Comparison of ENCODE assay signal across 22 mouse cellular contexts in genomic region chr10:3468590-3468989, GRCm38 (mm10).
A peak's percentile ranks its signal among the peaks of the same experiment; 100 is the strongest.
DNase-seq lines count a peak whose midpoint lies in the region; ATAC-seq lines count a peak whose summit lies in the region.
"Had no signal": no experiment of that assay in that cellular context is flagged by ENCODE, and none has a peak within 500 bp of the region (broad histone marks: within the 10 kb centered on the region; RNA-seq: fewer than 3 reads in every experiment).

No protein-coding gene starts in this region.

- H3K27ac ChIP-seq in kidney, embryonic 14.5 days (ENCODE audit: low read depth, low read length), result no peak overlapping the region
- no peak overlapping the region for H3K27ac ChIP-seq in lung, embryonic 16.5 days (ENCODE audit: low read length)
- H3K27ac ChIP-seq: embryonic facial prominence, embryonic 12.5 days; forebrain, embryonic 13.5 days; heart, embryonic 10.5 days; hindbrain, embryonic 13.5 days; hindbrain, postnatal 0 days had no signal

- H3K27me3 ChIP-seq in kidney, embryonic 14.5 days (ENCODE audit: control insufficient read depth, insufficient read depth, low read length), result no peaks in the 10 kb centered on the region
- H3K27me3 ChIP-seq in lung, embryonic 16.5 days (ENCODE audit: control insufficient read depth, insufficient read depth, low read depth, low read length), result no peaks in the 10 kb centered on the region
- H3K27me3 ChIP-seq: CH12.LX; embryonic facial prominence, embryonic 12.5 days; forebrain, embryonic 13.5 days; hindbrain, embryonic 13.5 days; Patski had no signal

- H3K4me2 ChIP-seq in kidney, embryonic 14.5 days (replicated peaks; ENCODE audit: low read depth, low read length), result no peak overlapping the region
- H3K4me2 ChIP-seq in lung, embryonic 16.5 days (ENCODE audit: low read depth, low read length), result no peak overlapping the region
- H3K4me2 ChIP-seq: embryonic facial prominence, embryonic 12.5 days; forebrain, embryonic 13.5 days; hindbrain, embryonic 13.5 days had no signal

- no peaks in the 10 kb centered on the region for H3K9me3 ChIP-seq in kidney, embryonic 14.5 days (ENCODE audit: control insufficient read depth, low read length)
- no peaks in the 10 kb centered on the region for H3K9me3 ChIP-seq in lung, embryonic 16.5 days (ENCODE audit: control insufficient read depth, low read length)
- H3K9me3 ChIP-seq: embryonic facial prominence, embryonic 12.5 days; forebrain, embryonic 13.5 days; heart, embryonic 10.5 days; hindbrain, embryonic 13.5 days had no signal

- peak; percentile 13 for DNase-seq in adrenal gland, postnatal 14 days
- DNase-seq in adrenal gland, postnatal 4 days (ENCODE audit: low spot score in 2 of 2), result no peak
- DNase-seq in heart, adult 11 months, result peak; percentile 16
- no peak for DNase-seq in heart, postnatal 25 days (ENCODE audit: low spot score)
- peak; percentile 15 for DNase-seq in kidney, postnatal 10 days
- no peak for DNase-seq in lung, postnatal 4 days
- DNase-seq: cerebellum, adult 11-12 months; cerebellum, adult 9-10 months; cerebellum, postnatal 25 days; gastrocnemius, postnatal 36 days; heart, adult 18-20 months; heart, postnatal 10 days had no signal

- no peak overlapping the region for H3K4me3 ChIP-seq in kidney, embryonic 14.5 days (ENCODE audit: low read length)
- H3K4me3 ChIP-seq in lung, embryonic 16.5 days (ENCODE audit: low read length), result no peak overlapping the region
- H3K4me3 ChIP-seq: embryonic facial prominence, embryonic 12.5 days; forebrain, embryonic 13.5 days; heart, embryonic 10.5 days; hindbrain, embryonic 13.5 days had no signal

- no peak; the same call in 1 of the 2 replicates for ATAC-seq in kidney, embryonic 14.5 days (ENCODE audit: low FRiP score, low TSS enrichment)
- peak; percentile 72 for ATAC-seq in lung, embryonic 16.5 days (ENCODE audit: low read depth)
- ATAC-seq: activated CD4-positive, CD25-positive, alpha-beta regulatory T cell, adult 4 months; forebrain, embryonic 13.5 days; hindbrain, postnatal 0 days; Patski had no signal

- H3K36me3 ChIP-seq in kidney, embryonic 14.5 days (ENCODE audit: control insufficient read depth, insufficient read depth, low read length), result no peaks in the 10 kb centered on the region
- H3K36me3 ChIP-seq in lung, embryonic 16.5 days (ENCODE audit: control insufficient read depth, insufficient read depth, low read length), result no peaks in the 10 kb centered on the region
- H3K36me3 ChIP-seq: embryonic facial prominence, embryonic 12.5 days had no signal

- WGBS in kidney, embryonic 14.5 days, result 47% methylated on average over 4 of the region's 4 CpGs
- 50% methylated on average over 4 of the region's 4 CpGs for WGBS in lung, embryonic 16.5 days

- H3K4me1 ChIP-seq in kidney, embryonic 14.5 days (ENCODE audit: control insufficient read depth, insufficient read depth, low read length), result no peaks in the 10 kb centered on the region
- H3K4me1 ChIP-seq in lung, embryonic 16.5 days (replicated peaks; ENCODE audit: control insufficient read depth, insufficient read depth, low read length), result 0 out of 2 replicates have a peak, but pooled peaks cover 2% of the 10 kb centered on the region
- H3K4me1 ChIP-seq: embryonic facial prominence, embryonic 12.5 days; forebrain, embryonic 13.5 days; heart, embryonic 10.5 days; hindbrain, embryonic 13.5 days had no signal

- intact Hi-C loops in heart, postnatal 25 days (cut with DNase I), result no loop called here

- no peak overlapping the region for H3K9ac ChIP-seq in kidney, embryonic 14.5 days (ENCODE audit: low read depth, low read length)
- no peak overlapping the region for H3K9ac ChIP-seq in lung, embryonic 16.5 days (ENCODE audit: low read length)
- H3K9ac ChIP-seq: embryonic facial prominence, embryonic 12.5 days; forebrain, embryonic 13.5 days; hindbrain, embryonic 13.5 days had no signal

Comparison
In these comparisons a context has a peak if more than half of its experiments do, and no peak if none do; other contexts are left out.
1. DNase-seq: peak in adrenal gland, postnatal 14 days (single experiment), heart, adult 11 months (single experiment) and kidney, postnatal 10 days (single experiment); none in adrenal gland, postnatal 4 days (0 of 2), heart, postnatal 25 days (single experiment) and lung, postnatal 4 days (0 of 2).